Comparison of ENCODE assay signal across 8 mouse cellular contexts in genomic region chr17:35232043-35232442, GRCm38 (mm10). TPM values are rescaled to one million over a fixed set of nuclear protein-coding genes. Genes with fewer than 3 reads are reported as not detected.
A peak's percentile ranks its signal among the peaks of the same experiment; 100 is the strongest.
DNase-seq lines count a peak whose midpoint lies in the region; ATAC-seq and TF ChIP-seq lines count a peak whose summit lies in the region.

No protein-coding gene starts in this region.

- H3K36me3 ChIP-seq in forebrain, embryonic 10.5 days (replicated peaks) = peaks cover 60% of the 10 kb centered on the region
- 0 out of 2 replicates have a peak, but pooled peaks cover 4% of the 10 kb centered on the region for H3K36me3 ChIP-seq in forebrain, embryonic 16.5 days (ENCODE audit: control insufficient read depth, insufficient read depth)
- H3K36me3 ChIP-seq in heart, adult 2 months (ENCODE audit: control insufficient read depth, insufficient read depth, low read length) = no peaks in the 10 kb centered on the region
- peaks cover 19% of the 10 kb centered on the region; the same call in 1 of the 2 replicates for H3K36me3 ChIP-seq in liver, embryonic 11.5 days (ENCODE audit: control insufficient read depth, insufficient read depth, low read length)
- peaks cover 13% of the 10 kb centered on the region for H3K36me3 ChIP-seq in stomach, embryonic 15.5 days

- TF ChIP-seq EP300 in heart, adult 2 months (IDR thresholded peaks at IDR 0.05; ENCODE audit: insufficient read depth, low read depth, low read length) = peak; percentile 71; the same call in 1 of the 2 replicates

- intact Hi-C loops in heart, adult 2 months (cut with DNase I) = loop anchor here (1.0 to 10.0 kb wide), 3 partner anchors 37 to 377 kb away; partner anchors contain the start of genes Nelfe and Skiv2l

- H3K9ac ChIP-seq in forebrain, embryonic 16.5 days (replicated peaks; ENCODE audit: low read depth, low read length) = no peak overlapping the region
- H3K9ac ChIP-seq in heart, adult 2 months (ENCODE audit: low read depth, low read length) = no peak overlapping the region
- 0 out of 2 replicates have a peak overlapping the region, but pooled peaks have one; percentile 25 for H3K9ac ChIP-seq in liver, embryonic 11.5 days (ENCODE audit: low read depth, low read length)
- no peak overlapping the region for H3K9ac ChIP-seq in stomach, embryonic 15.5 days

- no peaks in the 10 kb centered on the region for H3K27me3 ChIP-seq in forebrain, embryonic 10.5 days (ENCODE audit: poor library complexity, severe bottlenecking)
- H3K27me3 ChIP-seq in forebrain, embryonic 16.5 days (replicated peaks; ENCODE audit: control insufficient read depth, insufficient read depth, low read length) = no peaks in the 10 kb centered on the region
- H3K27me3 ChIP-seq in heart, adult 2 months (ENCODE audit: control insufficient read depth, insufficient read depth, low read length) = no peaks in the 10 kb centered on the region
- no peaks in the 10 kb centered on the region for H3K27me3 ChIP-seq in liver, embryonic 11.5 days (replicated peaks; ENCODE audit: control insufficient read depth, insufficient read depth, low read length)
- H3K27me3 ChIP-seq in stomach, embryonic 15.5 days (replicated peaks) = no peaks in the 10 kb centered on the region

- H3K4me1 ChIP-seq in forebrain, embryonic 10.5 days = peaks cover 39% of the 10 kb centered on the region
- H3K4me1 ChIP-seq in forebrain, embryonic 16.5 days (replicated peaks; ENCODE audit: control insufficient read depth, insufficient read depth, low read length) = peaks cover 27% of the 10 kb centered on the region
- peaks cover 5% of the 10 kb centered on the region; the same call in 1 of the 2 replicates for H3K4me1 ChIP-seq in heart, adult 2 months (ENCODE audit: control insufficient read depth, insufficient read depth, low read length)
- peaks cover 20% of the 10 kb centered on the region for H3K4me1 ChIP-seq in liver, embryonic 11.5 days (replicated peaks; ENCODE audit: control insufficient read depth, insufficient read depth, low read length)
- peaks cover 44% of the 10 kb centered on the region for H3K4me1 ChIP-seq in stomach, embryonic 15.5 days

- ATAC-seq in forebrain, embryonic 16.5 days = no peak
- 0 out of 2 replicates have a peak, but pooled peaks have one; percentile 12 for ATAC-seq in common myeloid progenitor, adult 5-6 weeks (replicated peaks; ENCODE audit: low read depth, poor library complexity, severe bottlenecking)
- ATAC-seq in liver, embryonic 11.5 days (replicated peaks; ENCODE audit: low FRiP score) = no peak
- no peak for ATAC-seq in stomach, embryonic 15.5 days (ENCODE audit: insufficient read depth, low FRiP score, low read depth)

- peaks cover 3% of the 10 kb centered on the region for H3K79me2 ChIP-seq in heart, adult 2 months (replicated peaks; ENCODE audit: control insufficient read depth, insufficient read depth, low read length)

- TF ChIP-seq CTCF in heart, adult 2 months (IDR thresholded peaks at IDR 0.05) = peak; percentile 94

- peak overlapping the region; percentile 23; the same call in 1 of the 2 replicates for H3K4me3 ChIP-seq in forebrain, embryonic 10.5 days
- no peak overlapping the region for H3K4me3 ChIP-seq in forebrain, embryonic 16.5 days (replicated peaks; ENCODE audit: low read length)
- H3K4me3 ChIP-seq in heart, adult 2 months = no peak overlapping the region
- H3K4me3 ChIP-seq in liver, embryonic 11.5 days (ENCODE audit: low read depth, low read length) = peak overlapping the region; percentile 12; the same call in 1 of the 2 replicates
- no peak overlapping the region for H3K4me3 ChIP-seq in stomach, embryonic 15.5 days (replicated peaks)

- no peak overlapping the region for H3K4me2 ChIP-seq in forebrain, embryonic 16.5 days (ENCODE audit: low read length)
- H3K4me2 ChIP-seq in liver, embryonic 11.5 days = peak overlapping the region; percentile 79
- 0 out of 2 replicates have a peak overlapping the region, but pooled peaks have one; percentile 12 for H3K4me2 ChIP-seq in stomach, embryonic 15.5 days

- H3K27ac ChIP-seq in forebrain, embryonic 10.5 days = no peak overlapping the region
- no peak overlapping the region for H3K27ac ChIP-seq in forebrain, embryonic 16.5 days (ENCODE audit: low read length)
- H3K27ac ChIP-seq in heart, adult 2 months = no peak overlapping the region
- 0 out of 2 replicates have a peak overlapping the region, but pooled peaks have one; percentile 25 for H3K27ac ChIP-seq in liver, embryonic 11.5 days (ENCODE audit: low read depth, low read length)
- H3K27ac ChIP-seq in stomach, embryonic 15.5 days = 0 out of 2 replicates have a peak overlapping the region, but pooled peaks have one; percentile 95

- DNase-seq in forebrain, embryonic 10.5 days (ENCODE audit: extremely low spot score, low spot score) = peak; percentile 86
- peak; percentile 84 to 90 for DNase-seq in heart, adult 2 months
- DNase-seq in kidney, adult 9 months = peak; percentile 86
- peak; percentile 81 for DNase-seq in liver, embryonic 11.5 days (ENCODE audit: low spot score)
- peak; percentile 92 for DNase-seq in naive thymus-derived CD4-positive, alpha-beta T cell, adult 2 months (ENCODE audit: low read depth)

- no peak for TF ChIP-seq POLR2A in heart, adult 2 months (IDR thresholded peaks at IDR 0.05; ENCODE audit: insufficient read depth, low read depth, low read length)

- H3K9me3 ChIP-seq in forebrain, embryonic 10.5 days = no peaks in the 10 kb centered on the region
- no peaks in the 10 kb centered on the region for H3K9me3 ChIP-seq in forebrain, embryonic 16.5 days (ENCODE audit: control insufficient read depth, low read length)
- H3K9me3 ChIP-seq in liver, embryonic 11.5 days (ENCODE audit: control insufficient read depth, low read length) = no peaks in the 10 kb centered on the region
- H3K9me3 ChIP-seq in stomach, embryonic 15.5 days = no peaks in the 10 kb centered on the region

- 16% methylated on average over 12 of the region's 12 CpGs for WGBS in forebrain, embryonic 10.5 days
- WGBS in forebrain, embryonic 16.5 days = 14% methylated on average over 12 of the region's 12 CpGs
- 13% methylated on average over 12 of the region's 12 CpGs for WGBS in heart, adult 2 months
- 10% methylated on average over 12 of the region's 12 CpGs for WGBS in liver, embryonic 11.5 days
- WGBS in stomach, embryonic 15.5 days = 10% methylated on average over 12 of the region's 12 CpGs

RNA-seq across cellular contexts. Expression of gene Atp6v1g2, which starts 1.4 kb away (rescaled TPM):
- 7.0 and 7.7 TPM in 2 replicates for polyA plus RNA-seq in forebrain, embryonic 10.5 days (2016; fragmentation: Nextera tagmentation; extraction: Ambion mirVana)
- polyA plus RNA-seq in forebrain, embryonic 16.5 days (2015; fragmentation: Nextera tagmentation; extraction: Ambion mirVana) = 46.2 and 64.8 TPM in 2 replicates
- total RNA-seq in common myeloid progenitor, adult 5-6 weeks (2017) = 1.6 and 1.8 TPM in 2 replicates
- 1 to 10 TPM; 3.0 to 3.2 TPM for total RNA-seq in heart, adult 2 months (2021)
- polyA plus RNA-seq in heart, adult 2 months (2012; rRNA removed) = 6.4 and 10.1 TPM in 2 replicates
- polyA plus RNA-seq in liver, embryonic 11.5 days (2014; fragmentation: Nextera tagmentation; extraction: Ambion mirVana) = 2.6 and 2.9 TPM in 2 replicates
- 5.1 and 5.9 TPM in 2 replicates for polyA plus RNA-seq in stomach, embryonic 15.5 days (2015; fragmentation: Nextera tagmentation; extraction: Ambion mirVana)

RNA-seq across cellular contexts. Expression of gene Nfkbil1, which starts 3.5 kb away (rescaled TPM):
- 10.0 and 11.5 TPM in 2 replicates for polyA plus RNA-seq in forebrain, embryonic 10.5 days (2016; fragmentation: Nextera tagmentation; extraction: Ambion mirVana)
- polyA plus RNA-seq in forebrain, embryonic 16.5 days (2015; fragmentation: Nextera tagmentation; extraction: Ambion mirVana) = 9.5 and 10.7 TPM in 2 replicates
- 5.2 and 7.0 TPM in 2 replicates for total RNA-seq in common myeloid progenitor, adult 5-6 weeks (2017)
- 1 to 10 TPM; 6.5 to 8.2 TPM for total RNA-seq in heart, adult 2 months (2021)
- polyA plus RNA-seq in heart, adult 2 months (2012; rRNA removed) = 3.9 and 5.0 TPM in 2 replicates
- polyA plus RNA-seq in liver, embryonic 11.5 days (2014; fragmentation: Nextera tagmentation; extraction: Ambion mirVana) = 4.6 and 5.4 TPM in 2 replicates
- polyA plus RNA-seq in stomach, embryonic 15.5 days (2015; fragmentation: Nextera tagmentation; extraction: Ambion mirVana) = 12.5 and 14.1 TPM in 2 replicates

RNA-seq across cellular contexts. Expression of gene Ddx39b, which starts 9.5 kb away (rescaled TPM):
- 757 and 759 TPM in 2 replicates for polyA plus RNA-seq in forebrain, embryonic 10.5 days (2016; fragmentation: Nextera tagmentation; extraction: Ambion mirVana)
- 466 and 471 TPM in 2 replicates for polyA plus RNA-seq in forebrain, embryonic 16.5 days (2015; fragmentation: Nextera tagmentation; extraction: Ambion mirVana)
- 199 and 218 TPM in 2 replicates for total RNA-seq in common myeloid progenitor, adult 5-6 weeks (2017)
- total RNA-seq in heart, adult 2 months (2021) = 10 to 100 TPM; 82.3 to 83.4 TPM
- polyA plus RNA-seq in heart, adult 2 months (2012; rRNA removed) = 148 and 178 TPM in 2 replicates
- 432 and 439 TPM in 2 replicates for polyA plus RNA-seq in liver, embryonic 11.5 days (2014; fragmentation: Nextera tagmentation; extraction: Ambion mirVana)
- 361 and 392 TPM in 2 replicates for polyA plus RNA-seq in stomach, embryonic 15.5 days (2015; fragmentation: Nextera tagmentation; extraction: Ambion mirVana)

RNA-seq across cellular contexts. Expression of gene Gm16181, which starts 11.4 kb away (rescaled TPM):
- 0.53 TPM in 1 of 2 replicates, not detected in the other for polyA plus RNA-seq in forebrain, embryonic 10.5 days (2016; fragmentation: Nextera tagmentation; extraction: Ambion mirVana)
- 0.62 TPM in 1 of 2 replicates, not detected in the other for polyA plus RNA-seq in forebrain, embryonic 16.5 days (2015; fragmentation: Nextera tagmentation; extraction: Ambion mirVana)
- not detected in 2 replicates for total RNA-seq in common myeloid progenitor, adult 5-6 weeks (2017)
- not detected for total RNA-seq in heart, adult 2 months (2021)
- polyA plus RNA-seq in heart, adult 2 months (2012; rRNA removed) = 2.1 and 3.2 TPM in 2 replicates
- polyA plus RNA-seq in liver, embryonic 11.5 days (2014; fragmentation: Nextera tagmentation; extraction: Ambion mirVana) = 0.53 TPM in 1 of 2 replicates, not detected in the other
- polyA plus RNA-seq in stomach, embryonic 15.5 days (2015; fragmentation: Nextera tagmentation; extraction: Ambion mirVana) = 0.86 TPM in 1 of 2 replicates, not detected in the other

RNA-seq across cellular contexts. Expression of gene Lta, which starts 26.9 kb away (rescaled TPM):
- polyA plus RNA-seq in forebrain, embryonic 10.5 days (2016; fragmentation: Nextera tagmentation; extraction: Ambion mirVana) = not detected in 2 replicates
- 0.24 and 0.35 TPM in 2 replicates for polyA plus RNA-seq in forebrain, embryonic 16.5 days (2015; fragmentation: Nextera tagmentation; extraction: Ambion mirVana)
- not detected in 2 replicates for total RNA-seq in common myeloid progenitor, adult 5-6 weeks (2017)
- total RNA-seq in heart, adult 2 months (2021) = under 1 TPM in 1 of 2 experiments, not detected in 1; 0.23 TPM
- 0.12 TPM in 1 of 2 replicates, not detected in the other for polyA plus RNA-seq in heart, adult 2 months (2012; rRNA removed)
- polyA plus RNA-seq in liver, embryonic 11.5 days (2014; fragmentation: Nextera tagmentation; extraction: Ambion mirVana) = not detected in 2 replicates
- polyA plus RNA-seq in stomach, embryonic 15.5 days (2015; fragmentation: Nextera tagmentation; extraction: Ambion mirVana) = 0.77 and 0.83 TPM in 2 replicates

Comparison
In these comparisons a context has a peak if more than half of its experiments do, and no peak if none do; other contexts are left out.
1. H3K4me3 ChIP-seq: peak in forebrain, embryonic 10.5 days (single experiment) and liver, embryonic 11.5 days (single experiment); none in forebrain, embryonic 16.5 days (single experiment), heart, adult 2 months (single experiment) and stomach, embryonic 15.5 days (single experiment).
2. H3K27ac ChIP-seq: peak in liver, embryonic 11.5 days (single experiment) and stomach, embryonic 15.5 days (single experiment); none in forebrain, embryonic 10.5 days (single experiment), forebrain, embryonic 16.5 days (single experiment) and heart, adult 2 months (single experiment).
3. Peak in every context shown above with its lines, with median percentiles within 50 percentile points of each other: DNase-seq.